Mouse (Mus musculus) CH12.LX (cell line): ENCODE data around the gene Rbm15b. TPM values are rescaled to one million over a fixed set of nuclear protein-coding genes. Genes with fewer than 3 reads are reported as not detected.

Source experiments
- DNase-seq: peaks from one replicate; pipeline ENCODE4 v3.0.0-alpha.2; 2013; ENCODE audit errors: extremely low read depth
- H3K27ac ChIP-seq: 2 replicates; pipeline ENCODE4 v1.5.1; 2012; ENCODE audit warnings: low read depth, mild to moderate bottlenecking, control low read depth, moderate library complexity; ENCODE audit not compliant: insufficient read depth
- H3K27me3 ChIP-seq: replicated peaks from 2 replicates; pipeline ENCODE3; 2012; ENCODE audit warnings: inconsistent platforms
- H3K36me3 ChIP-seq, 2 experiments: replicated peaks in 1 of 2; 2 replicates each; pipeline versions ENCODE3 to v1.6.1; 2012; ENCODE audit warnings: inconsistent platforms in 1 of 2, low read length in 1 of 2, mild to moderate bottlenecking in 1 of 2, mixed read lengths in 1 of 2, moderate library complexity in 1 of 2; ENCODE audit not compliant: control insufficient read depth in 1 of 2, insufficient read depth in 1 of 2
- H3K4me1 ChIP-seq, 2 experiments: 2 replicates each; pipeline ENCODE4 v1.6.1; 2012; ENCODE audit warnings: inconsistent platforms in 1 of 2, moderate library complexity in 1 of 2; ENCODE audit not compliant: insufficient read depth in 2 of 2, control insufficient read depth in 1 of 2
- H3K4me2 ChIP-seq: 2 replicates; pipeline ENCODE4 v1.6.1; 2012; ENCODE audit warnings: low read depth, mild to moderate bottlenecking, control low read depth; ENCODE audit not compliant: poor library complexity, insufficient read depth, severe bottlenecking
- H3K4me3 ChIP-seq, 3 experiments: fragments of 150-350 bp in 1 of 3; sonication (generic) in 1 of 3; replicated peaks in 1 of 3; 2 replicates each; pipeline versions ENCODE3 to v1.5.1; 2011 to 2012; ENCODE audit warnings: low read depth in 2 of 3, low read length in 2 of 3, mild to moderate bottlenecking in 2 of 3, moderate library complexity in 2 of 3, control low read depth in 1 of 3, improper control_type of control experiment in 1 of 3, inconsistent platforms in 1 of 3, mixed read lengths in 1 of 3; ENCODE audit not compliant: poor library complexity in 1 of 3
- H3K79me2 ChIP-seq: replicated peaks from 2 replicates; pipeline ENCODE4 v1.6.1; 2012; ENCODE audit warnings: mild to moderate bottlenecking, moderate library complexity; ENCODE audit not compliant: control insufficient read depth, poor library complexity, insufficient read depth, severe bottlenecking; ENCODE audit errors: extremely low read depth
- H3K9ac ChIP-seq: 2 replicates; pipeline ENCODE4 v1.6.1; 2012; ENCODE audit warnings: low read depth, mild to moderate bottlenecking, control low read depth, moderate library complexity; ENCODE audit not compliant: insufficient read depth
- H3K9me3 ChIP-seq: replicated peaks from 2 replicates; pipeline ENCODE3; 2012; ENCODE audit warnings: low read length, inconsistent platforms, mixed read lengths
- BHLHE40 ChIP-seq: IDR thresholded peaks from 2 replicates; pipeline ENCODE4 v1.6.1; 2011; ENCODE audit warnings: mild to moderate bottlenecking, low read depth, low read length, improper control_type of control experiment
- CHD1 ChIP-seq: IDR thresholded peaks from 2 replicates; pipeline ENCODE4 v1.6.1; 2012; ENCODE audit warnings: low read depth, low read length, improper control_type of control experiment, inconsistent platforms
- ETS1 ChIP-seq: conservative IDR thresholded peaks from 2 replicates; pipeline ENCODE4 v1.6.1; 2012; ENCODE audit warnings: low read depth, mild to moderate bottlenecking, inconsistent platforms, low read length, improper control_type of control experiment, moderate library complexity
- GABPA ChIP-seq: IDR thresholded peaks from 2 replicates; pipeline ENCODE4 v1.6.1; 2012; ENCODE audit warnings: low read depth, low read length, improper control_type of control experiment, inconsistent platforms; ENCODE audit not compliant: insufficient replicate concordance
- IRF4 ChIP-seq: IDR thresholded peaks from 2 replicates; pipeline ENCODE4 v1.6.1; 2014; ENCODE audit warnings: low read depth, mild to moderate bottlenecking, inconsistent platforms, low read length, improper control_type of control experiment
- JUND ChIP-seq: conservative IDR thresholded peaks from 2 replicates; pipeline ENCODE4 v1.6.1; 2011; ENCODE audit warnings: low read depth, low read length, improper control_type of control experiment
- KAT2A ChIP-seq: IDR thresholded peaks from 2 replicates; pipeline ENCODE4 v1.6.1; 2012; ENCODE audit warnings: low read length, improper control_type of control experiment, inconsistent platforms; ENCODE audit not compliant: insufficient replicate concordance
- MAZ ChIP-seq: IDR thresholded peaks from 2 replicates; pipeline ENCODE4 v1.6.1; 2012; ENCODE audit warnings: low read depth, mild to moderate bottlenecking, inconsistent platforms, low read length, improper control_type of control experiment, moderate library complexity
- MXI1 ChIP-seq: IDR thresholded peaks from 2 replicates; pipeline ENCODE4 v1.6.1; 2011; ENCODE audit warnings: mild to moderate bottlenecking, low read depth, low read length, improper control_type of control experiment
- MYC ChIP-seq: IDR thresholded peaks from 2 replicates; pipeline ENCODE4 v1.6.1; 2011; ENCODE audit warnings: low read depth, mild to moderate bottlenecking, improper control_type of control experiment, low read length
- NRF1 ChIP-seq: IDR thresholded peaks from 2 replicates; pipeline ENCODE4 v1.6.1; 2014; ENCODE audit warnings: low read depth, mild to moderate bottlenecking, inconsistent platforms, low read length, improper control_type of control experiment, moderate library complexity
- POLR2A ChIP-seq: IDR thresholded peaks from 2 replicates; pipeline ENCODE4 v1.6.1; 2011; ENCODE audit warnings: low read depth, mild to moderate bottlenecking, improper control_type of control experiment, low read length
- POLR2AphosphoS2 ChIP-seq: IDR thresholded peaks from 2 replicates; pipeline ENCODE4 v1.6.1; 2011; ENCODE audit warnings: low read depth, low read length, improper control_type of control experiment
- SIN3A ChIP-seq: IDR thresholded peaks from 2 replicates; pipeline ENCODE4 v1.6.1; 2012; ENCODE audit warnings: low read length, improper control_type of control experiment, inconsistent platforms
- SMC3 ChIP-seq: IDR thresholded peaks from 2 replicates; pipeline ENCODE4 v1.6.1; 2011; ENCODE audit warnings: low read depth, low read length, improper control_type of control experiment
- TBP ChIP-seq: conservative IDR thresholded peaks from 2 replicates; pipeline ENCODE4 v1.6.1; 2011; ENCODE audit warnings: low read depth, low read length, improper control_type of control experiment
- UBTF ChIP-seq: IDR thresholded peaks from 2 replicates; pipeline ENCODE4 v1.6.1; 2012; ENCODE audit warnings: low read depth, mild to moderate bottlenecking, inconsistent platforms, low read length, improper control_type of control experiment, moderate library complexity
- ZC3H11A ChIP-seq: IDR thresholded peaks from 2 replicates; pipeline ENCODE4 v1.6.1; 2012; ENCODE audit warnings: low read depth, mild to moderate bottlenecking, inconsistent platforms, low read length, improper control_type of control experiment
- ZMIZ1 ChIP-seq: IDR thresholded peaks from 2 replicates; pipeline ENCODE4 v1.6.1; 2012; ENCODE audit warnings: low read depth, mild to moderate bottlenecking, inconsistent platforms, low read length, improper control_type of control experiment
- ZNF384 ChIP-seq: IDR thresholded peaks from 2 replicates; pipeline ENCODE4 v1.6.1; 2012; ENCODE audit warnings: low read depth, low read length, improper control_type of control experiment, inconsistent platforms
- dilution Hi-C: fragments of 300-500 bp; cut with MboI; formaldehyde crosslinking; loops from 2 replicates; pipeline ENCODE4 v1.14.3; 2020; ENCODE audit warnings: low sequenced_read_pairs; ENCODE audit not compliant: extremely low pct_unique_long_range_greater_than_20kb, extremely low pct_ligation_motif_present
- in situ Hi-C: fragments of 300-500 bp; cut with MboI; formaldehyde crosslinking; loops from 3 replicates; pipeline ENCODE4 v1.14.3; 2019; ENCODE audit warnings: low sequenced_read_pairs, low pct_ligation_motif_present, low pct_unique_long_range_greater_than_20kb, mixed read lengths
- polyA plus RNA-seq: library from polyadenylated mRNA; unstranded; fragments of >175 nt; gene quantifications from 2 replicates; pipeline ENCODE4 v1.2.1, GENCODE M21; 2012; ENCODE audit warnings: low read depth; ENCODE audit not compliant: insufficient read length
- total RNA-seq, 2 experiments: library from RNA; depleted of rRNA; stranded (reverse); fragments of 300-350 nt in 1 of 2; fragments of >200 nt in 1 of 2; gene quantifications; 2 replicates each; pipeline ENCODE4 v1.2.3; 2012 to 2014

Gene Rbm15b
- total and polyA plus RNA-seq, 3 experiments, result 11.4 to 19.5 (median 17.4) TPM

- Histone ChIP-seq H3K36me3 (peaks cover 51 to 83% of the 10 kb centered on the region in 2 experiments), H3K27ac (no peak overlapping the region), H3K4me1 (peaks cover 20 to 52% of the 10 kb centered on the region in 2 experiments; a peak in 3 of 4 replicates), H3K79me2 (peaks cover 32% of the 10 kb centered on the region), H3K27me3 (no peaks in the 10 kb centered on the region), H3K4me2 (no peak overlapping the region), H3K9ac (no peak overlapping the region), H3K4me3 (no peak overlapping the region), H3K9me3 (no peaks in the 10 kb centered on the region)
- DNase-seq, result no peak
- in situ Hi-C loops, result no loop called here
- dilution Hi-C loops, result no loop called here
- TF ChIP-seq ZC3H11A (no peak), NRF1 (no peak), ETS1 (no peak), CHD1 (no peak)
Observed at GRCm38 (mm10) chr9:106881071-106881755, 6.0 kb downstream of the Rbm15b start.

DNA sequence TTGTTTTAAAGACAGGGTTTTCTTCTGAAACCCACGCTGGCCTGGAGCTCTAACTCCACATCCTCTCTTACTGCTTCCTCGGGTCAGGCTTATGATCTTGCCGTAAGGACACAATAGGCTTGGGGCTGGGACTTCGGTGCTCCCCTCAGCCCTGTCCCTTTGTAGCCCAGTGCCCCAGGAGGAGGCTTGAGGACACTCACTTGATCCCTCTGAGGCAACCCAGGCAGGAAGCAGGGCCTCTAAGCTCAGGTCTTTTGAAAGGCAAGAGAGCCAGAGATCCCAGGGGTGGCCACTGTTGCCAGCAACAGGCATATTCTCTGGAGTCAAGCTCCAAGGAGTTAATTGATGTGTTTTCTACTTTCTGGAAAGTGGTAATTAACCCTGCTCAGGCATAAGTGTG lies 7.8 kb downstream of the Rbm15b start:
- Histone ChIP-seq H3K9ac (no peak overlapping the region), H3K79me2 (peaks cover 18% of the 10 kb centered on the region), H3K9me3 (no peaks in the 10 kb centered on the region), H3K4me3 (no peak overlapping the region), H3K27ac (no peak overlapping the region), H3K4me1 (peaks cover 15 to 38% of the 10 kb centered on the region in 2 experiments; a peak in 3 of 4 replicates), H3K27me3 (no peaks in the 10 kb centered on the region), H3K36me3 (peaks cover 65 to 89% of the 10 kb centered on the region in 2 experiments), H3K4me2 (no peak overlapping the region)
- dilution Hi-C loops, result no loop called here
- in situ Hi-C loops, result no loop called here
- DNase-seq, result no peak
- no peak for TF ChIP-seq GABPA
- TF ChIP-seq NRF1, result no peak
- TF ChIP-seq MYC, result no peak
- no peak for TF ChIP-seq KAT2A
- TF ChIP-seq SMC3, result no peak
- no peak for TF ChIP-seq SIN3A
- no peak for TF ChIP-seq UBTF
- no peak for TF ChIP-seq ZC3H11A
- no peak for TF ChIP-seq MAZ
- TF ChIP-seq MXI1, result no peak
- TF ChIP-seq IRF4, result no peak
- TF ChIP-seq BHLHE40, result no peak
- TF ChIP-seq ZNF384, result no peak
- no peak for TF ChIP-seq CHD1
- no peak for TF ChIP-seq POLR2AphosphoS2
- no peak for TF ChIP-seq ZMIZ1
- TF ChIP-seq POLR2A, result no peak
- TF ChIP-seq TBP, result no peak
- no peak for TF ChIP-seq ETS1
- no peak for TF ChIP-seq JUND
